Mouse (Mus musculus) embryonic facial prominence, embryonic 13.5 days (tissue): ENCODE measurements around the gene Tjp3. TPM values are rescaled to one million over a fixed set of nuclear protein-coding genes. Genes with fewer than 3 reads are reported as not detected.

Source experiments
- ATAC-seq: fragments of 200-750 bp; cut with Nextera tagmentation; 2 replicates; pipeline ENCODE4 v1.8.0; 2017; ENCODE audit warnings: low read depth; ENCODE audit not compliant: insufficient number of reproducible peaks, insufficient read depth, low FRiP score, low TSS enrichment
- H3K27ac ChIP-seq: fragments of 300-500 bp; sonication (generic); 2 replicates; pipeline ENCODE4 v1.5.1; 2015; ENCODE audit warnings: moderate library complexity, mild to moderate bottlenecking, inconsistent platforms
- H3K27me3 ChIP-seq: fragments of 300-500 bp; sonication (generic); 2 replicates; pipeline ENCODE4 v1.6.1; 2015; ENCODE audit warnings: mild to moderate bottlenecking, inconsistent platforms
- H3K36me3 ChIP-seq: fragments of 300-500 bp; sonication (generic); 2 replicates; pipeline ENCODE4 v1.6.1; 2015; ENCODE audit warnings: mild to moderate bottlenecking, inconsistent platforms
- H3K4me1 ChIP-seq: fragments of 300-500 bp; sonication (generic); 2 replicates; pipeline ENCODE4 v1.6.1; 2015; ENCODE audit warnings: inconsistent platforms
- H3K4me2 ChIP-seq: fragments of 300-500 bp; sonication (generic); 2 replicates; pipeline ENCODE4 v1.6.1; 2015; ENCODE audit warnings: moderate library complexity, mild to moderate bottlenecking, inconsistent platforms
- H3K4me3 ChIP-seq: fragments of 300-500 bp; sonication (generic); 2 replicates; pipeline ENCODE4 v1.5.1; 2015; ENCODE audit warnings: mild to moderate bottlenecking, inconsistent platforms
- H3K9ac ChIP-seq: fragments of 300-500 bp; sonication (generic); 2 replicates; pipeline ENCODE4 v1.6.1; 2015; ENCODE audit warnings: mild to moderate bottlenecking, inconsistent platforms
- H3K9me3 ChIP-seq: fragments of 300-500 bp; sonication (generic); 2 replicates; pipeline ENCODE4 v1.6.1; 2016; ENCODE audit warnings: inconsistent platforms
- WGBS: fragments of 180-500 bp; shearing (Covaris S2); methylation state at CpG from one replicate; pipeline ENCODE4 v1.1.7; 2015; ENCODE audit warnings: mixed read lengths; 5-methylcytosine and 5-hydroxymethylcytosine counted together
- polyA plus RNA-seq: library from polyadenylated mRNA; unstranded; fragments of >200 nt; fragmentation: Nextera tagmentation; extraction: Ambion mirVana; gene quantifications from 2 replicates; pipeline ENCODE4 v1.2.1, GENCODE M21; 2015

Tjp3 gene
- polyA plus RNA-seq, 1 experiment from 2014 or later: 5.0 TPM

- H3K27ac ChIP-seq: peak overlapping the region; percentile 16; the same call in 1 of the 2 replicates
- peaks cover 66% of the 10 kb centered on the region for H3K27me3 ChIP-seq
- no peaks in the 10 kb centered on the region for H3K9me3 ChIP-seq
- H3K4me1 ChIP-seq: peaks cover 26% of the 10 kb centered on the region; the same call in 1 of the 2 replicates
- no peaks in the 10 kb centered on the region for H3K36me3 ChIP-seq
- no peak overlapping the region for H3K9ac ChIP-seq
- whole genome bisulfite sequencing: 5% methylated on average over 17 of the region's 17 CpGs
- peak overlapping the region; percentile 44; the same call in 1 of the 2 replicates for H3K4me3 ChIP-seq
- ATAC-seq: peak; percentile 11; the same call in 1 of the 2 replicates
- H3K4me2 ChIP-seq: peak overlapping the region; percentile 72
These were observed 6.7 kb downstream of the Tjp3 start for GRCm38 (mm10) chr10:81284719-81285118.

DNA sequence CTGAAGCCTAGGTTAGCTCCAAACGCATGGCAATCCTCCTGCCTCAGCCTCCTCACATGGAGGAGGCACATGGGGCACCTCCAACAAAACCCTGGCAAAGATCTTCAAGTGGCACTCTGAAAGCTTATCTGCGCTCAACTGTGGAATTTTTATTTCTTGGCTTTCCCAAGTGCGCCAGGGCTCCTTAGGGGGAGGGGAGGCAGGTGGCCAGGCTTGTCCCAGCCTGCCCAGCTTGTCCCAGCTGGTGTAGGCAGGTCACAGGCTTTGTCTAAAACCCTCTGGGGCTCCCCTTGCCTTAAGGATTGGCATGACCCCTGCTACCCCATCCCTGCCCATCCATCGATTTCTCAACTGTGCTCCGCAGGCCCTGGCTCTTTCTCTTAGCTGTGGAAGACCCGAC is 7.2 kb downstream of the Tjp3 start:
- H3K4me1 ChIP-seq: peaks cover 29% of the 10 kb centered on the region
- peaks cover 62% of the 10 kb centered on the region for H3K27me3 ChIP-seq
- no peak overlapping the region; the same call in 1 of the 2 replicates for H3K4me2 ChIP-seq
- no peaks in the 10 kb centered on the region for H3K36me3 ChIP-seq
- WGBS: 45% methylated on average over 6 of the region's 6 CpGs
- H3K4me3 ChIP-seq: 0 out of 2 replicates have a peak overlapping the region, but pooled peaks have one; percentile 3
- no peak overlapping the region for H3K9ac ChIP-seq
- no peaks in the 10 kb centered on the region for H3K9me3 ChIP-seq
- 0 out of 2 replicates have a peak overlapping the region, but pooled peaks have one; percentile 8 for H3K27ac ChIP-seq
- no peak for ATAC-seq

DNA sequence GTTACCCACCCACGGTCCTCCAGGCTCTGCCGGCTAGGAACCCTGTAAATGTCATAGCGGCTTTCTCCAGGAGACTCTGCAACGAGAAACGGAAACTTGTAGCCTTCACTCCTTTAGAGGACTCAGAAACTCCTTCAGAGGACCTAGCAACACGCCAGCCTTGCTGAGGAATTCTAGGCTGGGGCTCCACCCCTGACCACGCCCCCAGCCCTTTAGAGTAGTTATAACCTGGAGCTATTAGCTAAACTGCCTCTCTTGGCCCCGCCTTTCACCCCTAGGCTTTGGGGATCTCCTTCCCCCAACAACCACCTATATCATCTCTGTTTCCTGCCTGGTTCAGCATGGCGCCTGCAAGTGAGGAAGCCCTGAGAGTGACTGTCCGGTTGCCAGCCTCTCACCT is 11.9 kb downstream of the Tjp3 start:
- Histone ChIP-seq H3K4me2 (no peak overlapping the region), H3K36me3 (no peaks in the 10 kb centered on the region), H3K9ac (peak overlapping the region; percentile 46; the same call in 1 of the 2 replicates), H3K4me1 (peaks cover 15% of the 10 kb centered on the region), H3K27ac (no peak overlapping the region), H3K9me3 (no peaks in the 10 kb centered on the region), H3K4me3 (no peak overlapping the region), H3K27me3 (peaks cover 35% of the 10 kb centered on the region)
- no peak for ATAC-seq
- 37% methylated on average over 10 of the region's 10 CpGs for WGBS

DNA sequence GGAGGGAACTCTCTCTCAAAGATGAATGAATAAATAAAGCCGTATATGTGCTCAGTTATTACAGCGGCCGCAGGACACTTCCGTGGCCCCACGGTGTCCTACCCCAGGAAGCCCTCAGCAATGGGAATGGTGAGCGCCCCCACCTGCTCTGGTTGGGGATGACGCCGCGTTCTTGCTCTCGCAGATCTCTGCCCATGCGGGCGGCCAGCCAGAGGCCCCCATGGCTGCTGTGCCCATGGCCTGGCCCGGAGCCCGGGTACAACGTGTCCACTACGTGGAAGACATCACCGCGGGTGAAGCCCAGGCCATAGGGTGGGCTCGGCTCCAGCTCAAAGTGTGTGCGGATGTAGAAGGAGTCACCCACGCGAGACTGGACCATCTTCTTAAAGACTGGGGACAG is 13.7 kb downstream of the Tjp3 start:
- Histone ChIP-seq H3K36me3 (peaks cover 13% of the 10 kb centered on the region), H3K4me3 (no peak overlapping the region), H3K4me1 (peaks cover 7% of the 10 kb centered on the region), H3K4me2 (no peak overlapping the region), H3K9me3 (no peaks in the 10 kb centered on the region), H3K9ac (no peak overlapping the region), H3K27ac (no peak overlapping the region), H3K27me3 (peaks cover 17% of the 10 kb centered on the region)
- no peak for ATAC-seq
- 82% methylated on average over 22 of the region's 22 CpGs for WGBS

GRCm38 (mm10) chr10:81273842-81274241 is 17.5 kb downstream of the Tjp3 start:
- Histone ChIP-seq H3K9ac (no peak overlapping the region), H3K27me3 (no peaks in the 10 kb centered on the region), H3K4me3 (no peak overlapping the region), H3K27ac (no peak overlapping the region), H3K9me3 (no peaks in the 10 kb centered on the region), H3K4me1 (peaks cover 6% of the 10 kb centered on the region), H3K36me3 (peaks cover 43% of the 10 kb centered on the region), H3K4me2 (no peak overlapping the region)
- WGBS: 95% methylated on average over 19 of the region's 19 CpGs
- no peak for ATAC-seq

DNA sequence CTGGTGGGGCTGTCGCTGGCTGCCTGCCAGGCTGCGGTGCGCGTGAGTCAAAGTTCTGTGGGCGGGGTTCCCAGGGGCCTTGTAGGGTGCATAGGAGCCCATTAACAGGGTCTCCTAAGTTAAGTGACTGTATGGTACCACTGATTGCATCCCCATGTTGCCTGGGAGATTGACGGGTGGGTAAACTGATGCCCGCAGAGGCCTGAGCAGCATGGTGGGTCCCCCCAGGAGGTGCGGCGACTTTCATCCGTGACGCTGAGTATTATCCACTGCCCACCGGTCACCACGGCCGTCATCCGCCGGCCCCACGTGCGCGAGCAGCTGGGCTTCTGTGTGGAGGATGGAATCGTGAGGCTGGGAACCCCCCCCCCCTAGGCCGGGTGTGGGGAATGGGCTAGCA is 19.0 kb downstream of the Tjp3 start:
- Histone ChIP-seq H3K4me1 (peaks cover 16% of the 10 kb centered on the region), H3K4me2 (no peak overlapping the region), H3K4me3 (no peak overlapping the region), H3K9ac (no peak overlapping the region), H3K9me3 (no peaks in the 10 kb centered on the region), H3K27me3 (no peaks in the 10 kb centered on the region), H3K36me3 (peaks cover 43% of the 10 kb centered on the region), H3K27ac (no peak overlapping the region)
- no peak for ATAC-seq
- 96% methylated on average over 21 of the region's 21 CpGs for WGBS

- Histone ChIP-seq H3K9me3 (no peaks in the 10 kb centered on the region), H3K4me3 (peak overlapping the region; percentile 80), H3K36me3 (peaks cover 59% of the 10 kb centered on the region), H3K4me2 (peak overlapping the region; percentile 84), H3K27ac (no peak overlapping the region), H3K27me3 (no peaks in the 10 kb centered on the region), H3K9ac (peak overlapping the region; percentile 92), H3K4me1 (peaks cover 25% of the 10 kb centered on the region)
- WGBS: 82% methylated on average over 16 of the region's 16 CpGs
- no peak for ATAC-seq
These were observed 22.6 kb downstream of the Tjp3 start for GRCm38 (mm10) chr10:81268643-81269412.

DNA sequence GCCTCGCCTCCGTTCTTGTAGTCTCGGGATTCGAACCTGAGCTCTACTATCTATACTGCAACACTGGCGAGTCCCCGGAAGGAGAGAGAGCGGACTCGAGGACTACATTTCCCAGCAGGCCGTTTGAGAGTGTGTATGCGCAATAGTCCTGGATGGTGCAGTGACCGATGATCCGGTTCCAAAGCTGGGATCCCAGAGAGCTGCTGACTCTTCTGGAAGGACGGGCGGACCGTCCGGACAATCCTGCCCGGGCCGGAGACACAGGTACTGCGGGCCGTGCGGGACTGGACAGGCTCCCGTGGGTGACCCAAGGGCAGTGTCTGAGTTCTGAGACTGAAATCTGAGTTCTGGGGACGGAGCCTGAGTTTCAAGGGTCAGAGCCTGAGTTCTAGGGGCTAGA is 23.3 kb downstream of the Tjp3 start:
- Histone ChIP-seq H3K27me3 (no peaks in the 10 kb centered on the region), H3K4me2 (peak overlapping the region; percentile 84), H3K4me3 (peak overlapping the region; percentile 80), H3K27ac (no peak overlapping the region), H3K9ac (peak overlapping the region; percentile 92), H3K9me3 (no peaks in the 10 kb centered on the region), H3K4me1 (peaks cover 25% of the 10 kb centered on the region), H3K36me3 (peaks cover 59% of the 10 kb centered on the region)
- ATAC-seq: 0 out of 2 replicates have a peak, but pooled peaks have one; percentile 35
- 5% methylated on average over 23 of the region's 23 CpGs for WGBS

DNA sequence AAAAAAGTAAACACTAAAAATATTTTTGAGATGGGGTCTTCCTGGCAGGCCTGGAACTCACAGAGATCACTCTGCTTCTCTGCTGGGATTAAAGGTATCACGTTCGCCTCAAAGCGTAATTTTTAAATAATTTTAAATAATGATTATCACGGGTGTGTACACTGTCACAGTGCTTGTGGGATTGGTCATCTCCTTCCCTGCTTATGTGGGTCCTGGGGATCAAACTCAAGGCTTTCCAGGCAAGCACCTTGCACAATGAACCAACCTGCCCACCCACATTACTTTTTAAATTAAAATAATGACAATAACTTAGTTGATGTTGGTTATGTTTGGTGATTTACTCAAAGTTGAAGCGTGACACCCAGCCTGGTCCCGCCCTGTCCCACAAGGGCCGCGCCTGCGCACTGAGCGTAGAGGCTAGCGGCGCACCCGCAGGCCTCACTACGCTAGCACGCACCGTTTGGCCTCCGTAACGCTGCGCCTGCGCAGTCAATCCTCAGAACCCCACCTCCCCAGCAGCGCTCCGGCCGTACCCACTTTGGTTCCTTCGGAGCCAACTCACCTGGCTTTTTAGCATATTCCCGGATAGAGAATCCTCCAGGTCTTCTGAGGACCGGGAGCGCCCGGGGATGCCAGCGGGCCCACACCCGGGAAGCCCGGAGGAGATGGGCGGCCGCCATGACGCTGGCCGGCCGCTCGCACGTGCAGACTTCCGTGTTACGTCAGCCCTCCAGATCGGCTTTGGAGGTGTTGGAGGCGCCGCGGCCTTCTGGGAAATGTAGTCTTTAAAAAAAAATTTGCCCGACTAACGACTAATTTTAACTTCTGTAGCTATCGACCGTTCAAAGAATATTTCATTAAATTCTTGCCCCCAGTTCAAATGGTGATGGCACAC is 24.9 kb downstream of the Tjp3 start, which contains the start of the genes Mrpl54 and Apba3:
TSS of gene Mrpl54 (minus strand) at position 724 of the 895 bp plus-strand sequence.
TSS of gene Apba3 (plus strand) at position 750 of the 895 bp plus-strand sequence.
- Histone ChIP-seq H3K36me3 (peaks cover 59% of the 10 kb centered on the region), H3K27ac (peak within 1 kb of the TSS; percentile 89)
- WGBS: under 1% methylated on average over 48 of the region's 48 CpGs

DNA sequence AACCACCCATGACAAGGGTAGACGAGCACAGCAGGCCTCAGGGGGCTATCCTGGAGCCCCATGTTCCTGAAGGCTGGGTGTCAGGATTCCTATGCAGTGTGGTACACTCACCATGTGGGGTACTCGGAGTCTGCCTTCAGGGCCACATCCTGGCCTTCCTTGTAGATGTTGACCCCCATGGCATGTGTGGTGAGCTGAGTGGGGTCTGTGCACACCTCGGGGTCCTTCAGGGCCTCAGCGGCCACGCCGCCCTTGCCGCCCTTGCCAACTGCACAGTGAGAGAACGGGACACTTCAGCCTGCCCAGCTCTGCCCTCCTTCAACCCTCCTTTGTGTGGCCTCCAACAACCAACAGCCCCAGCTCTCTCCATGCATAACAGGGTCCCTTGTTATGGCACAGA is 25.8 kb downstream of the Tjp3 start:
- Histone ChIP-seq H3K4me2 (peak overlapping the region; percentile 69), H3K4me1 (peaks cover 25% of the 10 kb centered on the region), H3K4me3 (peak overlapping the region; percentile 67), H3K36me3 (peaks cover 54% of the 10 kb centered on the region), H3K27me3 (peaks cover 3% of the 10 kb centered on the region), H3K9me3 (peaks cover 4% of the 10 kb centered on the region), H3K9ac (peak overlapping the region; percentile 80), H3K27ac (peak overlapping the region; percentile 7; the same call in 1 of the 2 replicates)
- no peak for ATAC-seq
- WGBS: 94% methylated on average over 8 of the region's 8 CpGs

More for the DNA sequence above, 24.9 kb downstream of the Tjp3 start, which contains the start of the genes Mrpl54 and Apba3:
- Histone ChIP-seq H3K4me2 (peak within 1 kb of the TSS; percentile 84), H3K27me3 (no peaks in the 10 kb centered on the region), H3K4me3 (peak within 1 kb of the TSS; percentile 80), H3K9ac (peak within 1 kb of the TSS; percentile 92), H3K4me1 (peaks cover 25% of the 10 kb centered on the region), H3K9me3 (no peaks in the 10 kb centered on the region)
- ATAC-seq: peak; percentile 86

GRCm38 (mm10) chr10:81261025-81261424 is 30.4 kb downstream of the Tjp3 start:
- no peak overlapping the region for H3K4me3 ChIP-seq
- H3K27me3 ChIP-seq: peaks cover 48% of the 10 kb centered on the region
- peaks cover 25% of the 10 kb centered on the region for H3K4me1 ChIP-seq
- WGBS: 92% methylated on average over 4 of the region's 4 CpGs
- H3K9ac ChIP-seq: no peak overlapping the region
- peaks cover 5% of the 10 kb centered on the region for H3K9me3 ChIP-seq
- H3K4me2 ChIP-seq: no peak overlapping the region
- ATAC-seq: no peak
- H3K27ac ChIP-seq: no peak overlapping the region
- H3K36me3 ChIP-seq: peaks cover 45% of the 10 kb centered on the region
